Mouse (Mus musculus) cerebral cortex, adult 2 months (tissue): ENCODE results near the gene Btbd3.

Source experiments
- WGBS: fragments of 180-500 bp; shearing (Covaris S2); methylation state at CpG from one replicate; pipeline ENCODE4 v1.1.7; 2018; 5-methylcytosine and 5-hydroxymethylcytosine counted together

The Btbd3 gene

GRCm38 (mm10) chr2:138256411-138256810 lies at the start of gene Btbd3:
Gene Btbd3 (plus strand): TSS chr2:138256565.
- WGBS, result under 1% methylated on average over 39 of the region's 39 CpGs

GRCm38 (mm10) chr2:138215561-138215960 lies 40.8 kb upstream of the Btbd3 start:
- 39% methylated on average over 2 of the region's 2 CpGs for WGBS

- WGBS, result 37% methylated on average over 1 of the region's 1 CpGs
These were observed 36.1 kb upstream of the Btbd3 start for GRCm38 (mm10) chr2:138220269-138220668.

- WGBS, result 45% methylated on average over 5 of the region's 5 CpGs
These were observed 24.1 kb upstream of the Btbd3 start for GRCm38 (mm10) chr2:138232247-138232646.

GRCm38 (mm10) chr2:138236149-138236548 lies 20.2 kb upstream of the Btbd3 start:
- 97% methylated on average over 2 of the region's 2 CpGs for WGBS

- WGBS, result 89% methylated on average over 5 of the region's 5 CpGs
These were observed 13.9 kb upstream of the Btbd3 start for GRCm38 (mm10) chr2:138242452-138242851.

- 56% methylated on average over 2 of the region's 2 CpGs for WGBS
These were observed 10.6 kb upstream of the Btbd3 start for GRCm38 (mm10) chr2:138245631-138246289.

GRCm38 (mm10) chr2:138247986-138248385 lies 8.4 kb upstream of the Btbd3 start:
- WGBS, result 50% methylated on average over 2 of the region's 2 CpGs

GRCm38 (mm10) chr2:138256851-138257471 lies 596 bp downstream of the Btbd3 start:
- WGBS, result 1% methylated on average over 50 of the region's 51 CpGs

- WGBS, result 4% methylated on average over 10 of the region's 10 CpGs
These were observed 1.4 kb downstream of the Btbd3 start for GRCm38 (mm10) chr2:138257692-138258315.

- 77% methylated on average over 7 of the region's 7 CpGs for WGBS
These were observed 4.8 kb downstream of the Btbd3 start for GRCm38 (mm10) chr2:138261140-138261539.

GRCm38 (mm10) chr2:138262885-138263284 lies 6.5 kb downstream of the Btbd3 start:
- 75% methylated on average over 11 of the region's 11 CpGs for WGBS

GRCm38 (mm10) chr2:138265356-138266005 lies 9.1 kb downstream of the Btbd3 start:
- WGBS, result 53% methylated on average over 13 of the region's 13 CpGs

- WGBS, result 59% methylated on average over 5 of the region's 5 CpGs
These were observed 10.3 kb downstream of the Btbd3 start for GRCm38 (mm10) chr2:138266679-138267078.

GRCm38 (mm10) chr2:138267852-138268513 lies 11.6 kb downstream of the Btbd3 start:
- WGBS, result 76% methylated on average over 4 of the region's 4 CpGs

- WGBS, result 88% methylated on average over 9 of the region's 9 CpGs
These were observed 17.2 kb downstream of the Btbd3 start for GRCm38 (mm10) chr2:138273404-138274073.

- 82% methylated on average over 5 of the region's 5 CpGs for WGBS
These were observed 17.7 kb downstream of the Btbd3 start for GRCm38 (mm10) chr2:138274086-138274485.

GRCm38 (mm10) chr2:138277842-138278691 lies 21.7 kb downstream of the Btbd3 start:
- WGBS, result 3% methylated on average over 17 of the region's 17 CpGs

- 37% methylated on average over 15 of the region's 15 CpGs for WGBS
These were observed 22.7 kb downstream of the Btbd3 start for GRCm38 (mm10) chr2:138278853-138279640.

- 39% methylated on average over 11 of the region's 11 CpGs for WGBS
These were observed 23.3 kb downstream of the Btbd3 start for GRCm38 (mm10) chr2:138279641-138280040.
